Mouse (Mus musculus) brain, embryonic 14.5 days (tissue): ENCODE measurements around the gene 1700092M07Rik.
A peak's percentile ranks its signal among the peaks of the same experiment; 100 is the strongest.

Experiments used
- CTCF ChIP-seq: fragments of 200-500 bp; IDR thresholded peaks from 2 replicates; pipeline ENCODE4 v1.5.1; 2012; ENCODE audit warnings: inconsistent platforms, mild to moderate bottlenecking, moderate library complexity, borderline replicate concordance; ENCODE audit not compliant: insufficient read depth, insufficient read length; ENCODE audit errors: extremely low read depth
- POLR2A ChIP-seq: fragments of 200-500 bp; IDR thresholded peaks from 2 replicates; pipeline ENCODE4 v1.6.1; 2012; ENCODE audit warnings: mild to moderate bottlenecking, inconsistent platforms, borderline replicate concordance; ENCODE audit not compliant: poor library complexity, insufficient read depth, insufficient read length, severe bottlenecking; ENCODE audit errors: extremely low read depth

GRCm38 (mm10) chr19:8722907-8723573 is 17.5 kb upstream of the 1700092M07Rik start, which contains the start of gene Slc3a2:
- TF ChIP-seq POLR2A (peak; percentile 73; the same call in 1 of the 2 replicates), CTCF (no peak)
